Mouse (Mus musculus) cerebellum, adult 2 months (tissue): ENCODE measurements around the gene Kcnk15.

Source experiments
- CTCF ChIP-seq: fragments of 200-500 bp; IDR thresholded peaks from 2 replicates; pipeline ENCODE4 v1.5.1; 2011; ENCODE audit warnings: low read depth, mild to moderate bottlenecking, control low read depth, low read length, moderate library complexity, borderline replicate concordance; ENCODE audit not compliant: insufficient read depth
- POLR2A ChIP-seq: fragments of 200-500 bp; IDR thresholded peaks from 2 replicates; pipeline ENCODE4 v1.6.1; 2011; ENCODE audit warnings: low read length, control low read depth, borderline replicate concordance; ENCODE audit not compliant: insufficient read depth

DNA sequence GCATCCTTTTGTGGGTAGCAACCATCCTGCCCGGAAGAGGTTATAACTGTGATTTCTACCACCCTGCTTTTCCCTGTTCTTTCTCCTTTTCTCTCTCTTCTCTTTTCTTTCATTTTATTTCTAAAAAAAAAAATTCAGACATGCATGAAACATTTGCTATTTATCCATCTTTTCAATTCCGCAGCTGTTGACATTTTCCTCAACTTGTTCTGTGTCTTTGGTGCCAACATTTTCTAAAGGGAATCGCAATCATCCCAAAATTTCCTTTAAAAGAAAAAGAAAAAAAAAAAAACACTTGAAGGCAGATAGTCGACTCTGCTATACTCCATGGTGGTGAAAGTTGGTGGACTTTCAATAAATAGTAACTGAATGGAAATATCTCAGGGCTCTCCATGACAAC lies 44.3 kb upstream of the Kcnk15 start:
- TF ChIP-seq POLR2A = no peak
- TF ChIP-seq CTCF = no peak
